Mouse (Mus musculus) lung, postnatal 0 days (tissue): ENCODE data around the gene Gm6370.
"Not testable (repeated sequence)": the region's sequence is repeated elsewhere in the genome, so short reads cannot be mapped to it uniquely, and the experiment has no call there.

Experiments
- CTCF ChIP-seq: IDR thresholded peaks from 2 replicates; pipeline ENCODE4 v1.5.1; 2016; ENCODE audit warnings: antibody characterized with exemption, mild to moderate bottlenecking
- EP300 ChIP-seq: IDR thresholded peaks from 2 replicates; pipeline ENCODE4 v1.6.1; 2016; ENCODE audit warnings: antibody characterized with exemption, mild to moderate bottlenecking, control low read depth

- TF ChIP-seq CTCF: peak; percentile 49
- not testable (repeated sequence) for TF ChIP-seq EP300
Observed at GRCm38 (mm10) chr5:146488959-146489358, 2.2 kb upstream of the Gm6370 start.
